Mouse (Mus musculus): ENCODE data around the gene Cd40lg.

Gene Cd40lg

GRCm38 (mm10) chrX:57198036-57198435 is 13.9 kb upstream of the Cd40lg start:
- no peak for TF ChIP-seq CTCF (conservative IDR thresholded peaks at IDR 0.05; ENCODE audit: low read length)
- TF ChIP-seq NANOG (IDR thresholded peaks at IDR 0.05; ENCODE audit: borderline replicate concordance, low read length) = no peak; the same call in 1 of the 2 replicates
- no peak for TF ChIP-seq POU5F1 (IDR thresholded peaks at IDR 0.05; ENCODE audit: borderline replicate concordance, low read length)
- no peaks in the 10 kb centered on the region for H3K9me3 ChIP-seq (ENCODE audit: low read length)
- H3K4me1 ChIP-seq (replicated peaks; ENCODE audit: low read depth, low read length) = peaks cover 10% of the 10 kb centered on the region
- H3K36me3 ChIP-seq (ENCODE audit: insufficient read depth, low read length) = no peaks in the 10 kb centered on the region
- no peak overlapping the region for H3K4me3 ChIP-seq (replicated peaks; ENCODE audit: low read length)
- no peaks in the 10 kb centered on the region for H3K27me3 ChIP-seq (ENCODE audit: insufficient read depth, low read length)

- TF ChIP-seq CTCF (conservative IDR thresholded peaks at IDR 0.05; ENCODE audit: low read length) (no peak), POU5F1 (IDR thresholded peaks at IDR 0.05; ENCODE audit: borderline replicate concordance, low read length) (no peak), NANOG (IDR thresholded peaks at IDR 0.05; ENCODE audit: borderline replicate concordance, low read length) (no peak)
- H3K27me3 ChIP-seq (ENCODE audit: insufficient read depth, low read length) = no peaks in the 10 kb centered on the region
- no peak overlapping the region for H3K4me3 ChIP-seq (replicated peaks; ENCODE audit: low read length)
- no peaks in the 10 kb centered on the region for H3K36me3 ChIP-seq (ENCODE audit: insufficient read depth, low read length)
- H3K9me3 ChIP-seq (ENCODE audit: low read length) = no peaks in the 10 kb centered on the region
- H3K4me1 ChIP-seq (replicated peaks; ENCODE audit: low read depth, low read length) = peaks cover 10% of the 10 kb centered on the region
Observed at GRCm38 (mm10) chrX:57200397-57200796, 11.5 kb upstream of the Cd40lg start.

- Histone ChIP-seq H3K36me3 (ENCODE audit: insufficient read depth, low read length) (no peaks in the 10 kb centered on the region), H3K27me3 (ENCODE audit: insufficient read depth, low read length) (no peaks in the 10 kb centered on the region), H3K4me3 (replicated peaks; ENCODE audit: low read length) (no peak overlapping the region), H3K9me3 (ENCODE audit: low read length) (no peaks in the 10 kb centered on the region), H3K4me1 (replicated peaks; ENCODE audit: low read depth, low read length) (no peaks in the 10 kb centered on the region)
- no peak for TF ChIP-seq CTCF (conservative IDR thresholded peaks at IDR 0.05; ENCODE audit: low read length)
- no peak for TF ChIP-seq POU5F1 (IDR thresholded peaks at IDR 0.05; ENCODE audit: borderline replicate concordance, low read length)
- TF ChIP-seq NANOG (IDR thresholded peaks at IDR 0.05; ENCODE audit: borderline replicate concordance, low read length) = no peak
Observed at GRCm38 (mm10) chrX:57210591-57210990, 1.4 kb upstream of the Cd40lg start.

GRCm38 (mm10) chrX:57212862-57213261 is 919 bp downstream of the Cd40lg start:
- Histone ChIP-seq H3K36me3 (ENCODE audit: insufficient read depth, low read length) (no peaks in the 10 kb centered on the region), H3K4me3 (replicated peaks; ENCODE audit: low read length) (no peak overlapping the region), H3K27me3 (ENCODE audit: insufficient read depth, low read length) (no peaks in the 10 kb centered on the region), H3K9me3 (ENCODE audit: low read length) (no peaks in the 10 kb centered on the region), H3K4me1 (replicated peaks; ENCODE audit: low read depth, low read length) (no peaks in the 10 kb centered on the region)
- no peak for TF ChIP-seq CTCF (conservative IDR thresholded peaks at IDR 0.05; ENCODE audit: low read length)
- no peak for TF ChIP-seq POU5F1 (IDR thresholded peaks at IDR 0.05; ENCODE audit: borderline replicate concordance, low read length)
- no peak for TF ChIP-seq NANOG (IDR thresholded peaks at IDR 0.05; ENCODE audit: borderline replicate concordance, low read length)

- H3K36me3 ChIP-seq (ENCODE audit: insufficient read depth, low read length) = no peaks in the 10 kb centered on the region
Observed at GRCm38 (mm10) chrX:57215495-57215894, 3.6 kb downstream of the Cd40lg start.

GRCm38 (mm10) chrX:57216271-57216670 is 4.3 kb downstream of the Cd40lg start:
- Histone ChIP-seq H3K9me3 (ENCODE audit: low read length) (no peaks in the 10 kb centered on the region), H3K4me3 (replicated peaks; ENCODE audit: low read length) (no peak overlapping the region)

More at GRCm38 (mm10) chrX:57215495-57215894, 3.6 kb downstream of the Cd40lg start:
- Histone ChIP-seq H3K4me3 (replicated peaks; ENCODE audit: low read length) (no peak overlapping the region), H3K4me1 (replicated peaks; ENCODE audit: low read depth, low read length) (no peaks in the 10 kb centered on the region), H3K27me3 (ENCODE audit: insufficient read depth, low read length) (no peaks in the 10 kb centered on the region), H3K9me3 (ENCODE audit: low read length) (no peaks in the 10 kb centered on the region)
- TF ChIP-seq POU5F1 (IDR thresholded peaks at IDR 0.05; ENCODE audit: borderline replicate concordance, low read length) (no peak), NANOG (IDR thresholded peaks at IDR 0.05; ENCODE audit: borderline replicate concordance, low read length) (no peak), CTCF (conservative IDR thresholded peaks at IDR 0.05; ENCODE audit: low read length) (no peak)

GRCm38 (mm10) chrX:57219563-57219962 is 7.6 kb downstream of the Cd40lg start:
- no peaks in the 10 kb centered on the region for H3K36me3 ChIP-seq (ENCODE audit: insufficient read depth, low read length)
- no peak overlapping the region for H3K4me3 ChIP-seq (replicated peaks; ENCODE audit: low read length)
- TF ChIP-seq POU5F1 (IDR thresholded peaks at IDR 0.05; ENCODE audit: borderline replicate concordance, low read length) = no peak
- TF ChIP-seq NANOG (IDR thresholded peaks at IDR 0.05; ENCODE audit: borderline replicate concordance, low read length) = no peak
- TF ChIP-seq CTCF (conservative IDR thresholded peaks at IDR 0.05; ENCODE audit: low read length) = no peak
- no peaks in the 10 kb centered on the region for H3K9me3 ChIP-seq (ENCODE audit: low read length)
- no peaks in the 10 kb centered on the region for H3K27me3 ChIP-seq (ENCODE audit: insufficient read depth, low read length)
- H3K4me1 ChIP-seq (replicated peaks; ENCODE audit: low read depth, low read length) = no peaks in the 10 kb centered on the region

More at GRCm38 (mm10) chrX:57216271-57216670, 4.3 kb downstream of the Cd40lg start:
- no peaks in the 10 kb centered on the region for H3K4me1 ChIP-seq (replicated peaks; ENCODE audit: low read depth, low read length)
- TF ChIP-seq POU5F1 (IDR thresholded peaks at IDR 0.05; ENCODE audit: borderline replicate concordance, low read length) = no peak
- no peak for TF ChIP-seq CTCF (conservative IDR thresholded peaks at IDR 0.05; ENCODE audit: low read length)
- TF ChIP-seq NANOG (IDR thresholded peaks at IDR 0.05; ENCODE audit: borderline replicate concordance, low read length) = no peak
- H3K27me3 ChIP-seq (ENCODE audit: insufficient read depth, low read length) = no peaks in the 10 kb centered on the region
- H3K36me3 ChIP-seq (ENCODE audit: insufficient read depth, low read length) = no peaks in the 10 kb centered on the region

- H3K4me3 ChIP-seq (replicated peaks; ENCODE audit: low read length) = no peak overlapping the region
- no peaks in the 10 kb centered on the region for H3K36me3 ChIP-seq (ENCODE audit: insufficient read depth, low read length)
- TF ChIP-seq CTCF (conservative IDR thresholded peaks at IDR 0.05; ENCODE audit: low read length) (no peak), POU5F1 (IDR thresholded peaks at IDR 0.05; ENCODE audit: borderline replicate concordance, low read length) (no peak), NANOG (IDR thresholded peaks at IDR 0.05; ENCODE audit: borderline replicate concordance, low read length) (no peak)
- no peaks in the 10 kb centered on the region for H3K27me3 ChIP-seq (ENCODE audit: insufficient read depth, low read length)
- no peaks in the 10 kb centered on the region for H3K4me1 ChIP-seq (replicated peaks; ENCODE audit: low read depth, low read length)
- no peaks in the 10 kb centered on the region for H3K9me3 ChIP-seq (ENCODE audit: low read length)
Observed at GRCm38 (mm10) chrX:57221881-57222280, 9.9 kb downstream of the Cd40lg start.

- Histone ChIP-seq H3K9me3 (ENCODE audit: low read length) (no peaks in the 10 kb centered on the region), H3K36me3 (ENCODE audit: insufficient read depth, low read length) (no peaks in the 10 kb centered on the region), H3K4me1 (replicated peaks; ENCODE audit: low read depth, low read length) (no peaks in the 10 kb centered on the region), H3K4me3 (replicated peaks; ENCODE audit: low read length) (no peak overlapping the region), H3K27me3 (ENCODE audit: insufficient read depth, low read length) (no peaks in the 10 kb centered on the region)
- no peak for TF ChIP-seq POU5F1 (IDR thresholded peaks at IDR 0.05; ENCODE audit: borderline replicate concordance, low read length)
- no peak for TF ChIP-seq NANOG (IDR thresholded peaks at IDR 0.05; ENCODE audit: borderline replicate concordance, low read length)
- TF ChIP-seq CTCF (conservative IDR thresholded peaks at IDR 0.05; ENCODE audit: low read length) = no peak
Observed at GRCm38 (mm10) chrX:57223301-57223700, 11.4 kb downstream of the Cd40lg start.
